Mouse (Mus musculus) heart, embryonic 13.5 days (tissue): Measurements from ENCODE around the gene Plxnc1. TPM values are rescaled to one million over a fixed set of nuclear protein-coding genes. Genes with fewer than 3 reads are reported as not detected.

Experiments
- ATAC-seq: fragments of 200-750 bp; cut with Nextera tagmentation; 2 replicates; pipeline ENCODE4 v1.8.0; 2017; ENCODE audit warnings: moderate TSS enrichment; ENCODE audit not compliant: insufficient number of reproducible peaks, low FRiP score, low TSS enrichment; ENCODE audit errors: extremely low read depth
- H3K27ac ChIP-seq: fragments of 300-500 bp; sonication (generic); replicated peaks from 2 replicates; pipeline ENCODE4 v1.5.1; 2015; ENCODE audit warnings: moderate library complexity, mild to moderate bottlenecking, inconsistent platforms
- H3K27me3 ChIP-seq: fragments of 300-500 bp; sonication (generic); replicated peaks from 2 replicates; pipeline ENCODE4 v1.6.1; 2015; ENCODE audit warnings: mild to moderate bottlenecking, inconsistent platforms
- H3K36me3 ChIP-seq: fragments of 300-500 bp; sonication (generic); 2 replicates; pipeline ENCODE4 v1.6.1; 2015; ENCODE audit warnings: mild to moderate bottlenecking, inconsistent platforms
- H3K4me1 ChIP-seq: fragments of 300-500 bp; sonication (generic); 2 replicates; pipeline ENCODE4 v1.6.1; 2015; ENCODE audit warnings: inconsistent platforms
- H3K4me2 ChIP-seq: fragments of 300-500 bp; sonication (generic); 2 replicates; pipeline ENCODE4 v1.6.1; 2015; ENCODE audit warnings: inconsistent platforms, mild to moderate bottlenecking, moderate library complexity
- H3K4me3 ChIP-seq: fragments of 300-500 bp; sonication (generic); 2 replicates; pipeline ENCODE4 v1.5.1; 2015; ENCODE audit warnings: moderate library complexity, mild to moderate bottlenecking, inconsistent platforms
- H3K9ac ChIP-seq: fragments of 300-500 bp; sonication (generic); 2 replicates; pipeline ENCODE4 v1.6.1; 2015; ENCODE audit warnings: inconsistent platforms, mild to moderate bottlenecking, moderate library complexity
- H3K9me3 ChIP-seq: fragments of 300-500 bp; sonication (generic); 2 replicates; pipeline ENCODE4 v1.6.1; 2016; ENCODE audit warnings: inconsistent platforms
- WGBS: fragments of 180-500 bp; shearing (Covaris S2); methylation state at CpG from one replicate; pipeline ENCODE4 v1.1.7; 2015; ENCODE audit warnings: mixed read lengths; 5-methylcytosine and 5-hydroxymethylcytosine counted together
- polyA plus RNA-seq: library from polyadenylated mRNA; unstranded; fragments of >200 nt; fragmentation: Nextera tagmentation; extraction: Ambion mirVana; gene quantifications from 2 replicates; pipeline ENCODE4 v1.2.1, GENCODE M21; 2015

Gene Plxnc1
- polyA plus RNA-seq, 1 experiment from 2014 or later = 3.1 TPM

DNA sequence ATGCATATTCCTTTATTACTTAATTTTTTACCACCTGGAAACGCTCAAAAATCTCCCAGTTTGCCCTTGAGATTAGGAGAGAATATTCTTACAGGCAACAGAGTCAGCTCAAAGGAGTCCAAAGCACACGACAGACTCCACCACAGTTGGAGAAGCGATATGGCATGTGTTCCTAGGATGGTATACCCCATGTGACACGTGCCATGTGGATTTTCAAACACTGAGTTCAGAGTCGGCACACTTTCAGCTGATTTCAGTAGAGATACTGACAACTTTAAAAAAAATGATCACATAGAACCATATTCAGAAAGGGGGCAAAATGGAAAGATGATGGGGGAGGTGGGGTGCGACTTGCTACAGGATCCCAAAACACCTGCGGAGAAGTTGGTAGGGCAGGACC, 26.0 kb downstream of the Plxnc1 start:
- Histone ChIP-seq H3K4me3 (no peak overlapping the region), H3K4me2 (no peak overlapping the region), H3K4me1 (peaks cover 21% of the 10 kb centered on the region), H3K9ac (no peak overlapping the region), H3K36me3 (no peaks in the 10 kb centered on the region), H3K27ac (no peak overlapping the region), H3K9me3 (no peaks in the 10 kb centered on the region), H3K27me3 (no peaks in the 10 kb centered on the region)
- ATAC-seq = no peak
- WGBS = 81% methylated on average over 7 of the region's 7 CpGs

DNA sequence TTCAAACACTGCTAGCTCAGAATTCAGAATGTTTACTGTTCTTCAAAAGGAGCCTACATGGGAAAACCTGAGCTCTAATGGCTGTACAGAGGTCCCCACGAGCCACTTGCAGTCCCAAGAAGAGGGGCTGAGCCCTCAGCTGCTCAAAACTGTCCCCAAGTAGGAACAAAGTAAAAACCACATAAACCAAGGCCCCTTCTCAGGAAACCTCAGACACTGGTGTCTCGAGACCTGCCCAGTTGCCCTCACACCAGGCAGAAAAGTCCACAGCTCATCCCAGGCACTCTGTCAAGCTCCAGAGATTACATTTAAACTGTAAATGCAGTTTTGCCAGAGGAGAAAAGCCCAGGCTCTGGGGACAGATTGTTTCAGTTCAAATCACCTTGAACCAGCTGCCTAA, 26.6 kb downstream of the Plxnc1 start:
- Histone ChIP-seq H3K4me2 (no peak overlapping the region), H3K36me3 (no peaks in the 10 kb centered on the region), H3K9me3 (no peaks in the 10 kb centered on the region), H3K4me1 (peaks cover 15% of the 10 kb centered on the region), H3K9ac (no peak overlapping the region), H3K27ac (peak overlapping the region; percentile 12; the same call in 1 of the 2 replicates), H3K4me3 (no peak overlapping the region), H3K27me3 (no peaks in the 10 kb centered on the region)
- ATAC-seq = no peak
- 56% methylated on average over 2 of the region's 2 CpGs for WGBS

GRCm38 (mm10) chr10:94917354-94917753, 27.3 kb downstream of the Plxnc1 start:
- 73% methylated on average over 4 of the region's 4 CpGs for WGBS
- no peak for ATAC-seq
- H3K27ac ChIP-seq = peak overlapping the region; percentile 12; the same call in 1 of the 2 replicates

GRCm38 (mm10) chr10:94916610-94917009, 28.0 kb downstream of the Plxnc1 start:
- ATAC-seq = no peak
- no peaks in the 10 kb centered on the region for H3K9me3 ChIP-seq
- no peaks in the 10 kb centered on the region for H3K27me3 ChIP-seq
- H3K4me2 ChIP-seq = no peak overlapping the region
- no peak overlapping the region for H3K4me3 ChIP-seq
- peaks cover 11% of the 10 kb centered on the region for H3K4me1 ChIP-seq
- no peak overlapping the region for H3K9ac ChIP-seq
- H3K36me3 ChIP-seq = no peaks in the 10 kb centered on the region
- 84% methylated on average over 7 of the region's 7 CpGs for WGBS
- H3K27ac ChIP-seq = no peak overlapping the region

More at GRCm38 (mm10) chr10:94917354-94917753, 27.3 kb downstream of the Plxnc1 start:
- H3K9ac ChIP-seq = no peak overlapping the region
- H3K4me1 ChIP-seq = peaks cover 11% of the 10 kb centered on the region
- H3K4me2 ChIP-seq = no peak overlapping the region
- no peaks in the 10 kb centered on the region for H3K27me3 ChIP-seq
- no peaks in the 10 kb centered on the region for H3K9me3 ChIP-seq
- H3K36me3 ChIP-seq = no peaks in the 10 kb centered on the region
- H3K4me3 ChIP-seq = no peak overlapping the region

- 81% methylated on average over 6 of the region's 6 CpGs for WGBS
Observed at GRCm38 (mm10) chr10:94915746-94916145, 28.9 kb downstream of the Plxnc1 start.

GRCm38 (mm10) chr10:94914081-94914480, 30.6 kb downstream of the Plxnc1 start:
- Histone ChIP-seq H3K4me2 (no peak overlapping the region), H3K36me3 (no peaks in the 10 kb centered on the region), H3K4me1 (peaks cover 5% of the 10 kb centered on the region), H3K9ac (no peak overlapping the region), H3K4me3 (no peak overlapping the region), H3K9me3 (no peaks in the 10 kb centered on the region), H3K27ac (no peak overlapping the region; the same call in 1 of the 2 replicates), H3K27me3 (no peaks in the 10 kb centered on the region)
- 85% methylated on average over 11 of the region's 11 CpGs for WGBS
- no peak for ATAC-seq

More at GRCm38 (mm10) chr10:94915746-94916145, 28.9 kb downstream of the Plxnc1 start:
- no peak for ATAC-seq
- Histone ChIP-seq H3K27me3 (no peaks in the 10 kb centered on the region), H3K4me3 (no peak overlapping the region), H3K27ac (no peak overlapping the region), H3K4me1 (peaks cover 11% of the 10 kb centered on the region), H3K9me3 (no peaks in the 10 kb centered on the region), H3K36me3 (no peaks in the 10 kb centered on the region), H3K9ac (no peak overlapping the region), H3K4me2 (no peak overlapping the region)

DNA sequence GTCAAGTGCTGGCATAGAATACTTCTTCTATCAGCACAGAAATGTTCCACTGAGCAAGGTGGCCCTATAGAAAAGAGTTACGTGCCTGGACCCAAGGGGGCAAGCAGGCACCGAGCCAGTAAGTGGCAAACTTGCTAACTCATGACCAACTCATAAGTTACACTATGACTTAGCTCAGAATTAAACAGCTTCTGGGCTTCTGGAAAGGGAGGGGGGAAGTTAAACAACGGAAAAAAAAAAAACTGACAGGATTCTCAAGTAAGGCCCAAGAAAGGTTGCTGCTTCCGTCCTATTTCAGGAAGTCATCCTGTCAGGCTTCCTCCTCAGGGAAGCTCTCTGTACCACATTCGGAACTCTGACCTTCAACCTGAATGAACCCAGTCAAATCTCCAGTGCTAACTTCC, 31.3 kb downstream of the Plxnc1 start:
- H3K27ac ChIP-seq = 0 out of 2 replicates have a peak overlapping the region, but pooled peaks have one; percentile 15
- no peaks in the 10 kb centered on the region for H3K9me3 ChIP-seq
- peaks cover 9% of the 10 kb centered on the region for H3K4me1 ChIP-seq
- H3K4me3 ChIP-seq = no peak overlapping the region
- H3K9ac ChIP-seq = no peak overlapping the region
- H3K4me2 ChIP-seq = no peak overlapping the region
- WGBS = 55% methylated on average over 5 of the region's 5 CpGs
- H3K36me3 ChIP-seq = no peaks in the 10 kb centered on the region
- H3K27me3 ChIP-seq = no peaks in the 10 kb centered on the region
- ATAC-seq = no peak

GRCm38 (mm10) chr10:94912551-94912950, 32.1 kb downstream of the Plxnc1 start:
- 84% methylated on average over 1 of the region's 1 CpGs for WGBS
- H3K9me3 ChIP-seq = no peaks in the 10 kb centered on the region
- no peak overlapping the region for H3K9ac ChIP-seq
- no peak for ATAC-seq
- no peak overlapping the region for H3K4me3 ChIP-seq
- H3K36me3 ChIP-seq = no peaks in the 10 kb centered on the region
- no peak overlapping the region for H3K4me2 ChIP-seq
- no peak overlapping the region for H3K27ac ChIP-seq
- H3K4me1 ChIP-seq = peaks cover 6% of the 10 kb centered on the region
- no peaks in the 10 kb centered on the region for H3K27me3 ChIP-seq

DNA sequence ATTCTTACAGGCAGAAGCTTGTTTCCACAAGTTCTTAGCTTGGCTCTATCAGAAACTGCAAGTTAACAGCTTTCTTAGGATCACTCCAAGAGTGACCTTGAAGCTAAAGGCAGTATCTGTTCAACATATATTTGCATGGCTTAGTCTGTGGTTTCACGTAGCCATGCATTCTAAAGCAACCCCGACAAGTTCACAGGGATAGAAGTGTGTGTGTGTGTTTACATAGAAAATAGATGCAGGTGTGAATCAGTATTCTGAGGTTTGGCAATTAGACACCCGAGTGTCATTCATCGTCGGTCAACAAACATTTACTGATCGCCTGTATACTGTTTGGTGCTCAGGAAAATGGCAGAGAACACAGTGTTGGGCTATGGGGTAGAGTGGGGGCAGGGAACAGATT, 33.5 kb downstream of the Plxnc1 start:
- 87% methylated on average over 6 of the region's 6 CpGs for WGBS
- H3K9ac ChIP-seq = no peak overlapping the region
- no peak overlapping the region for H3K4me3 ChIP-seq
- no peaks in the 10 kb centered on the region for H3K9me3 ChIP-seq
- H3K36me3 ChIP-seq = no peaks in the 10 kb centered on the region
- ATAC-seq = no peak
- no peak overlapping the region for H3K4me2 ChIP-seq
- H3K4me1 ChIP-seq = peaks cover 6% of the 10 kb centered on the region
- no peaks in the 10 kb centered on the region for H3K27me3 ChIP-seq
- no peak overlapping the region for H3K27ac ChIP-seq

DNA sequence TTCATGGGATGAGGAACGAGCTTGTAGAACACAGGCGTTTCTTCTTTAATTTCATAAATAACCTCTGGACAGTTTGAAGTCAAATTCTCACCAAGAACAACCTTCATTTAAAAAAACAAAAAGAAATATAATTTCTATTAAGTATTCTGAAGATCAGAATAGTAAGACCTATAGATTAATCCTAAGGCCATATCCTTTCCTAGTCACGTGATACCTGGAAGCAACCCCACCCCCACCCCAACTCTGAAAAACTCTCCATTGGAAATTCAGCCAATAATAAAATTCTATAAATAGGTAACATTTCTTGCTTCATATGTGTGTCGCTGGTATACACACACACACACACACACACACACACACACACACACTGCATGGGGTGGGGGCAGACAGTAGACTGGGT, 34.1 kb downstream of the Plxnc1 start:
- no peak for ATAC-seq
- peaks cover 10% of the 10 kb centered on the region for H3K4me1 ChIP-seq
- H3K4me3 ChIP-seq = no peak overlapping the region
- H3K4me2 ChIP-seq = no peak overlapping the region
- H3K36me3 ChIP-seq = no peaks in the 10 kb centered on the region
- H3K27ac ChIP-seq = no peak overlapping the region
- no peaks in the 10 kb centered on the region for H3K9me3 ChIP-seq
- WGBS = 82% methylated on average over 4 of the region's 4 CpGs
- H3K27me3 ChIP-seq = no peaks in the 10 kb centered on the region
- H3K9ac ChIP-seq = no peak overlapping the region

DNA sequence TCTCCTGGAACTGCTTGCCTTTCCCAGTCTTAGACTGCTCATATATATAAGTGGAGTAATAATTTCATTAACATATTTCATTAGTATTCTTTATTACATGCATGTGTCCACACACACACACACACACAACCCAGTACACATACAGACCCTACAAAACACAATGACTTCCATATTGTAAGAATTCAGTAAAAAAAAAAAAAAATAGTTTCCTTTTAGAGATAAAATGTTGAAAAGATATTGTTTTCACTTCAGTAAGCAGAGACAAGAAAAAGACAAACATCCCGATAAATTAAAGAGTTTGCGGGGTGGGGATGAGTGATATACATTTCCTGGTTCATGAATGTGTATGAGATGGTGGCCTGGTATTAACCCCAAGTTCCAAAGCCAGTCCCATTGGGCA, 34.8 kb downstream of the Plxnc1 start:
- 76% methylated on average over 2 of the region's 2 CpGs for WGBS
- no peak overlapping the region for H3K4me2 ChIP-seq
- peaks cover 10% of the 10 kb centered on the region for H3K4me1 ChIP-seq
- H3K9me3 ChIP-seq = no peaks in the 10 kb centered on the region
- ATAC-seq = no peak
- no peak overlapping the region for H3K27ac ChIP-seq
- no peak overlapping the region for H3K4me3 ChIP-seq
- no peaks in the 10 kb centered on the region for H3K36me3 ChIP-seq
- no peaks in the 10 kb centered on the region for H3K27me3 ChIP-seq
- no peak overlapping the region for H3K9ac ChIP-seq

DNA sequence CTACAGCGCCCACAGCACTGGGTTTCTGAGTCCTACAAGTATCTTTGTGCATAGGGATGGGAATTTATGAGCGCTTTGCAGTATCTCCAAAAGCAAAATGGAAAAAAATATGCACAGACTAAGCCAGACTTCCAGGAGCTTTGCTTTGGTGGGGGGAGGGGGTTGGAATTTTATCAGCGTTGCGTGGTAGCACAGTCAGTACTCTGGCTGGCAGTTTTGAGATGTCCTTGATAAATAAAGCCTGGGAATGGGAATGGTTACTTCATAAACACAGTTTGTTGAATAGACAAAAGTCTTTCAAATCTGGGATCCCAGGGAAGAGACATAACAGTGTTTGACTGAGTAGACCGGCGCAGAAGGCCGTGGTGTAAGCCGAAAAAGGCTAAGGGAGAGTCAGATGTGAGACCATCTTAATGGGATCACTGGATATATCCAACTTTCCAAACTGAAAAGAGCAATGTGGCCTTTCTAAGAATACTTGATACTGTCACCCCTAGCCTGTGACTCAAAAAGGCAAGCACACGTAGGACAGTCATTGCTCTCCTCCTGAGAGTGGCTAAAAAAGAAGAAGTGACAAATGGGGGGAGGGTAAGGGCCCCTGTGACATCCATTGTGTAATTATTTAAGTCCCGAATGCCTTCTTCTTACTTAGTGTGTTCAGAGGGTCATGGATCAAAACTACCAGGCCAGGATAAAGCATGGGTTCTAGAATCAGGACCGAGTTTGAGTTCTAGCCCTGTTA, 35.5 kb downstream of the Plxnc1 start:
- Histone ChIP-seq H3K27ac (no peak overlapping the region), H3K9ac (no peak overlapping the region), H3K36me3 (no peaks in the 10 kb centered on the region), H3K4me3 (no peak overlapping the region), H3K4me2 (no peak overlapping the region), H3K9me3 (no peaks in the 10 kb centered on the region), H3K4me1 (peaks cover 10% of the 10 kb centered on the region), H3K27me3 (no peaks in the 10 kb centered on the region)
- WGBS = 70% methylated on average over 11 of the region's 11 CpGs
- no peak for ATAC-seq
